Mouse (Mus musculus) embryonic facial prominence, embryonic 11.5 days (tissue): Measurements from ENCODE around the gene Pgm2. TPM values are rescaled to one million over a fixed set of nuclear protein-coding genes. Genes with fewer than 3 reads are reported as not detected.

Source experiments
- ATAC-seq: fragments of 200-750 bp; cut with Nextera tagmentation; replicated peaks from 2 replicates; pipeline ENCODE4 v1.8.0; 2017; ENCODE audit warnings: low read depth; ENCODE audit not compliant: insufficient number of reproducible peaks, low FRiP score, low TSS enrichment
- DNase-seq: peaks from one replicate; pipeline ENCODE4 v3.0.0-alpha.2; 2015; ENCODE audit warnings: low spot score
- H3K27ac ChIP-seq: fragments of 300-500 bp; sonication (generic); replicated peaks from 2 replicates; pipeline ENCODE4 v1.5.1; 2014; ENCODE audit warnings: mild to moderate bottlenecking, low read depth, low read length, control low read depth
- H3K27me3 ChIP-seq: fragments of 300-500 bp; sonication (generic); 2 replicates; pipeline ENCODE4 v1.6.1; 2014; ENCODE audit warnings: mild to moderate bottlenecking, low read length, moderate library complexity, mixed read lengths; ENCODE audit not compliant: control insufficient read depth, insufficient read depth
- H3K36me3 ChIP-seq: fragments of 300-500 bp; sonication (generic); replicated peaks from 2 replicates; pipeline ENCODE4 v1.6.1; 2014; ENCODE audit warnings: low read depth, mild to moderate bottlenecking, low read length, moderate library complexity, mixed read lengths; ENCODE audit not compliant: control insufficient read depth, insufficient read depth
- H3K4me1 ChIP-seq: fragments of 300-500 bp; sonication (generic); 2 replicates; pipeline ENCODE4 v1.6.1; 2014; ENCODE audit warnings: low read length, mixed read lengths; ENCODE audit not compliant: control insufficient read depth, insufficient read depth
- H3K4me2 ChIP-seq: fragments of 300-500 bp; sonication (generic); 2 replicates; pipeline ENCODE4 v1.6.1; 2014; ENCODE audit warnings: low read depth, mild to moderate bottlenecking, control low read depth, low read length, moderate library complexity
- H3K4me3 ChIP-seq: fragments of 300-500 bp; sonication (generic); 2 replicates; pipeline ENCODE4 v1.5.1; 2014; ENCODE audit warnings: low read depth, low read length, control low read depth
- H3K9ac ChIP-seq: fragments of 300-500 bp; sonication (generic); replicated peaks from 2 replicates; pipeline ENCODE4 v1.6.1; 2014; ENCODE audit warnings: mild to moderate bottlenecking, control low read depth, low read length
- H3K9me3 ChIP-seq: fragments of 300-500 bp; sonication (generic); replicated peaks from 2 replicates; pipeline ENCODE4 v1.6.1; 2016; ENCODE audit warnings: mild to moderate bottlenecking, low read length, inconsistent platforms, mixed read lengths; ENCODE audit not compliant: control insufficient read depth
- WGBS: fragments of 180-500 bp; shearing (Covaris S2); extraction: QIAGEN DNeasy Blood & Tissue Kit; methylation state at CpG from one replicate; pipeline ENCODE4 v1.1.7; 2014; 5-methylcytosine and 5-hydroxymethylcytosine counted together
- polyA plus RNA-seq: library from polyadenylated mRNA; unstranded; fragments of >200 nt; fragmentation: Nextera tagmentation; extraction: Ambion mirVana; gene quantifications from 2 replicates; pipeline ENCODE4 v1.2.1, GENCODE M21; 2014

The Pgm2 gene
- polyA plus RNA-seq, 1 experiment from 2014 or later, result 35.6 TPM

GRCm38 (mm10) chr5:64053010-64053409 is 39.7 kb upstream of the Pgm2 start:
- no peak overlapping the region for H3K4me2 ChIP-seq
- DNase-seq (no peak), ATAC-seq (no peak)
- no peak overlapping the region for H3K4me3 ChIP-seq
- H3K9ac ChIP-seq, result no peak overlapping the region
- no peaks in the 10 kb centered on the region for H3K36me3 ChIP-seq
- no peaks in the 10 kb centered on the region for H3K4me1 ChIP-seq
- no peaks in the 10 kb centered on the region; the same call in 1 of the 2 replicates for H3K9me3 ChIP-seq
- no peak overlapping the region for H3K27ac ChIP-seq
- 86% methylated on average over 5 of the region's 5 CpGs for WGBS
- no peaks in the 10 kb centered on the region for H3K27me3 ChIP-seq

- no peaks in the 10 kb centered on the region for H3K4me1 ChIP-seq
- H3K4me2 ChIP-seq, result no peak overlapping the region
- WGBS, result 89% methylated on average over 6 of the region's 6 CpGs
- H3K4me3 ChIP-seq, result no peak overlapping the region
- no peaks in the 10 kb centered on the region; the same call in 1 of the 2 replicates for H3K9me3 ChIP-seq
- no peak for ATAC-seq
- H3K36me3 ChIP-seq, result no peaks in the 10 kb centered on the region
- no peak for DNase-seq
- H3K27me3 ChIP-seq, result no peaks in the 10 kb centered on the region
- no peak overlapping the region for H3K27ac ChIP-seq
- no peak overlapping the region for H3K9ac ChIP-seq
Observed at GRCm38 (mm10) chr5:64056210-64056609, 36.5 kb upstream of the Pgm2 start.

- Histone ChIP-seq H3K4me2 (no peak overlapping the region), H3K27ac (no peak overlapping the region), H3K36me3 (no peaks in the 10 kb centered on the region), H3K9ac (no peak overlapping the region), H3K4me1 (no peaks in the 10 kb centered on the region), H3K27me3 (no peaks in the 10 kb centered on the region), H3K4me3 (no peak overlapping the region), H3K9me3 (no peaks in the 10 kb centered on the region)
- no peak for DNase-seq
- 90% methylated on average over 8 of the region's 8 CpGs for WGBS
- no peak for ATAC-seq
Observed at GRCm38 (mm10) chr5:64060881-64061280, 31.9 kb upstream of the Pgm2 start.

GRCm38 (mm10) chr5:64061643-64062042 is 31.1 kb upstream of the Pgm2 start:
- Histone ChIP-seq H3K4me2 (no peak overlapping the region), H3K4me3 (no peak overlapping the region), H3K4me1 (no peaks in the 10 kb centered on the region), H3K9me3 (no peaks in the 10 kb centered on the region), H3K27me3 (no peaks in the 10 kb centered on the region), H3K36me3 (no peaks in the 10 kb centered on the region), H3K9ac (no peak overlapping the region), H3K27ac (no peak overlapping the region)
- ATAC-seq (no peak), DNase-seq (no peak)
- 83% methylated on average over 7 of the region's 7 CpGs for WGBS

- Histone ChIP-seq H3K4me2 (no peak overlapping the region), H3K4me1 (no peaks in the 10 kb centered on the region), H3K36me3 (no peaks in the 10 kb centered on the region), H3K4me3 (no peak overlapping the region), H3K9me3 (no peaks in the 10 kb centered on the region), H3K27ac (no peak overlapping the region), H3K27me3 (no peaks in the 10 kb centered on the region), H3K9ac (no peak overlapping the region)
- DNase-seq (no peak), ATAC-seq (no peak)
- 72% methylated on average over 4 of the region's 4 CpGs for WGBS
Observed at GRCm38 (mm10) chr5:64062882-64063621, 29.7 kb upstream of the Pgm2 start.

GRCm38 (mm10) chr5:64063622-64064355 is 29.0 kb upstream of the Pgm2 start:
- Histone ChIP-seq H3K4me3 (no peak overlapping the region), H3K4me1 (no peaks in the 10 kb centered on the region), H3K9ac (no peak overlapping the region), H3K27me3 (no peaks in the 10 kb centered on the region), H3K27ac (no peak overlapping the region), H3K9me3 (no peaks in the 10 kb centered on the region), H3K36me3 (no peaks in the 10 kb centered on the region), H3K4me2 (no peak overlapping the region)
- DNase-seq (no peak), ATAC-seq (no peak)
- 81% methylated on average over 11 of the region's 11 CpGs for WGBS

GRCm38 (mm10) chr5:64064401-64064800 is 28.3 kb upstream of the Pgm2 start:
- DNase-seq (no peak), ATAC-seq (no peak)
- Histone ChIP-seq H3K27me3 (no peaks in the 10 kb centered on the region), H3K27ac (no peak overlapping the region), H3K9me3 (no peaks in the 10 kb centered on the region), H3K4me1 (no peaks in the 10 kb centered on the region), H3K4me2 (no peak overlapping the region), H3K9ac (no peak overlapping the region), H3K36me3 (no peaks in the 10 kb centered on the region), H3K4me3 (no peak overlapping the region)
- WGBS, result 74% methylated on average over 3 of the region's 3 CpGs

GRCm38 (mm10) chr5:64065497-64066046 is 27.2 kb upstream of the Pgm2 start:
- Histone ChIP-seq H3K9me3 (no peaks in the 10 kb centered on the region), H3K27me3 (no peaks in the 10 kb centered on the region), H3K36me3 (no peaks in the 10 kb centered on the region), H3K9ac (no peak overlapping the region), H3K4me1 (no peaks in the 10 kb centered on the region), H3K4me3 (no peak overlapping the region), H3K4me2 (no peak overlapping the region), H3K27ac (no peak overlapping the region)
- 79% methylated on average over 6 of the region's 6 CpGs for WGBS
- ATAC-seq, result no peak
- no peak for DNase-seq
